Mouse (Mus musculus) liver, postnatal 0 days (tissue): ENCODE results near the gene Vsnl1. TPM values are rescaled to one million over a fixed set of nuclear protein-coding genes. Genes with fewer than 3 reads are reported as not detected.

Experiments used
- ATAC-seq: fragments of 200-750 bp; cut with Nextera tagmentation; 2 replicates; pipeline ENCODE4 v1.8.0; 2017; ENCODE audit warnings: mild to moderate bottlenecking, moderate library complexity
- DNase-seq: peaks from one replicate; pipeline ENCODE4 v3.0.0-alpha.2; 2016
- H3K27ac ChIP-seq: fragments of 300-500 bp; sonication (generic); 2 replicates; pipeline ENCODE4 v1.5.1; 2014; ENCODE audit warnings: antibody characterized with exemption, moderate library complexity, mild to moderate bottlenecking, low read depth
- H3K27me3 ChIP-seq: fragments of 300-500 bp; sonication (generic); 2 replicates; pipeline ENCODE4 v1.6.1; 2014; ENCODE audit warnings: low read length, control low read depth, mixed read lengths; ENCODE audit not compliant: insufficient read depth
- H3K36me3 ChIP-seq: fragments of 300-500 bp; sonication (generic); replicated peaks from 2 replicates; pipeline ENCODE4 v1.6.1; 2014; ENCODE audit warnings: mild to moderate bottlenecking, control low read depth, low read length, moderate library complexity, mixed read lengths; ENCODE audit not compliant: insufficient read depth
- H3K4me1 ChIP-seq: fragments of 300-500 bp; sonication (generic); 2 replicates; pipeline ENCODE4 v1.6.1; 2014; ENCODE audit warnings: antibody characterized with exemption, mild to moderate bottlenecking, control low read depth; ENCODE audit not compliant: insufficient read depth
- H3K4me2 ChIP-seq: fragments of 300-500 bp; sonication (generic); 2 replicates; pipeline ENCODE4 v1.6.1; 2014; ENCODE audit warnings: low read depth, mild to moderate bottlenecking, low read length, moderate library complexity, mixed read lengths
- H3K4me3 ChIP-seq: fragments of 300-500 bp; sonication (generic); 2 replicates; pipeline ENCODE4 v1.5.1; 2014; ENCODE audit warnings: low read depth, low read length
- H3K9ac ChIP-seq: fragments of 300-500 bp; sonication (generic); replicated peaks from 2 replicates; pipeline ENCODE4 v1.6.1; 2014; ENCODE audit warnings: mild to moderate bottlenecking, moderate library complexity
- H3K9me3 ChIP-seq: fragments of 300-500 bp; sonication (generic); 2 replicates; pipeline ENCODE4 v1.6.1; 2016; ENCODE audit warnings: mild to moderate bottlenecking, control low read depth, low read length, mixed read lengths
- CTCF ChIP-seq: sonication (generic); IDR thresholded peaks from 2 replicates; pipeline ENCODE4 v1.5.1; 2016; ENCODE audit warnings: antibody characterized with exemption, low read depth
- EP300 ChIP-seq: IDR thresholded peaks from 2 replicates; pipeline ENCODE4 v1.6.1; 2016; ENCODE audit warnings: antibody characterized with exemption, low read depth, mild to moderate bottlenecking
- WGBS: fragments of 180-500 bp; shearing (Covaris S2); extraction: QIAGEN DNeasy Blood & Tissue Kit; methylation state at CpG from one replicate; pipeline ENCODE4 v1.1.7; 2014; ENCODE audit not compliant: insufficient replicate concordance; 5-methylcytosine and 5-hydroxymethylcytosine counted together
- polyA plus RNA-seq: library from polyadenylated mRNA; unstranded; fragments of >200 nt; fragmentation: Nextera tagmentation; extraction: Ambion mirVana; gene quantifications from 2 replicates; pipeline ENCODE4 v1.2.1, GENCODE M21; 2015

Gene Vsnl1
- polyA plus RNA-seq, 1 experiment from 2014 or later = not detected

- DNase-seq (peak; percentile 13), ATAC-seq (no peak)
- no peak overlapping the region for H3K9ac ChIP-seq
- no peaks in the 10 kb centered on the region for H3K4me1 ChIP-seq
- no peaks in the 10 kb centered on the region for H3K36me3 ChIP-seq
- TF ChIP-seq CTCF (no peak), EP300 (no peak)
- no peaks in the 10 kb centered on the region for H3K27me3 ChIP-seq
- no peak overlapping the region for H3K4me2 ChIP-seq
- H3K4me3 ChIP-seq = no peak overlapping the region
- WGBS = 66% methylated on average over 7 of the region's 7 CpGs
- H3K27ac ChIP-seq = no peak overlapping the region
- no peaks in the 10 kb centered on the region for H3K9me3 ChIP-seq
Measured at GRCm38 (mm10) chr12:11391244-11391949, 45.0 kb downstream of the Vsnl1 start.

- 77% methylated on average over 7 of the region's 7 CpGs for WGBS
- no peak overlapping the region for H3K27ac ChIP-seq
- H3K4me3 ChIP-seq = no peak overlapping the region
- no peak for ATAC-seq
- no peak for DNase-seq
- H3K9ac ChIP-seq = no peak overlapping the region
- no peaks in the 10 kb centered on the region for H3K9me3 ChIP-seq
- H3K27me3 ChIP-seq = no peaks in the 10 kb centered on the region
- no peak overlapping the region for H3K4me2 ChIP-seq
- H3K36me3 ChIP-seq = no peaks in the 10 kb centered on the region
- no peak for TF ChIP-seq EP300
- no peak for TF ChIP-seq CTCF
- no peaks in the 10 kb centered on the region for H3K4me1 ChIP-seq
Measured at GRCm38 (mm10) chr12:11389141-11389540, 47.3 kb downstream of the Vsnl1 start.

GRCm38 (mm10) chr12:11384754-11385153 lies 51.7 kb downstream of the Vsnl1 start:
- Histone ChIP-seq H3K4me2 (no peak overlapping the region), H3K36me3 (no peaks in the 10 kb centered on the region), H3K27me3 (no peaks in the 10 kb centered on the region), H3K4me3 (no peak overlapping the region), H3K4me1 (no peaks in the 10 kb centered on the region), H3K9me3 (no peaks in the 10 kb centered on the region), H3K9ac (no peak overlapping the region), H3K27ac (no peak overlapping the region)
- WGBS = 68% methylated on average over 1 of the region's 1 CpGs
- no peak for DNase-seq
- TF ChIP-seq CTCF = no peak
- no peak for TF ChIP-seq EP300
- ATAC-seq = no peak

GRCm38 (mm10) chr12:11379396-11379795 lies 57.0 kb downstream of the Vsnl1 start:
- WGBS = 58% methylated on average over 2 of the region's 2 CpGs

GRCm38 (mm10) chr12:11370056-11370455 lies 66.4 kb downstream of the Vsnl1 start:
- Histone ChIP-seq H3K9ac (no peak overlapping the region), H3K27ac (no peak overlapping the region), H3K4me1 (no peaks in the 10 kb centered on the region), H3K36me3 (no peaks in the 10 kb centered on the region), H3K9me3 (no peaks in the 10 kb centered on the region), H3K4me3 (no peak overlapping the region), H3K27me3 (no peaks in the 10 kb centered on the region), H3K4me2 (no peak overlapping the region)
- 62% methylated on average over 4 of the region's 4 CpGs for WGBS
- ATAC-seq (no peak), DNase-seq (no peak)
- no peak for TF ChIP-seq CTCF
- TF ChIP-seq EP300 = no peak

More at GRCm38 (mm10) chr12:11379396-11379795, 57.0 kb downstream of the Vsnl1 start:
- Histone ChIP-seq H3K36me3 (no peaks in the 10 kb centered on the region), H3K27ac (no peak overlapping the region), H3K4me3 (no peak overlapping the region), H3K9me3 (no peaks in the 10 kb centered on the region), H3K9ac (no peak overlapping the region), H3K4me2 (no peak overlapping the region), H3K27me3 (no peaks in the 10 kb centered on the region), H3K4me1 (no peaks in the 10 kb centered on the region)
- no peak for ATAC-seq
- no peak for DNase-seq
- TF ChIP-seq CTCF (no peak), EP300 (no peak)

- no peak for ATAC-seq
- Histone ChIP-seq H3K4me2 (no peak overlapping the region), H3K27ac (no peak overlapping the region), H3K4me1 (no peaks in the 10 kb centered on the region), H3K9ac (no peak overlapping the region), H3K9me3 (no peaks in the 10 kb centered on the region), H3K4me3 (no peak overlapping the region), H3K27me3 (no peaks in the 10 kb centered on the region), H3K36me3 (no peaks in the 10 kb centered on the region)
- 46% methylated on average over 3 of the region's 3 CpGs for WGBS
- no peak for DNase-seq
- no peak for TF ChIP-seq CTCF
- no peak for TF ChIP-seq EP300
Measured at GRCm38 (mm10) chr12:11367099-11367765, 69.2 kb downstream of the Vsnl1 start.
